ENCODE assay signal across 8 mouse cellular contexts in genomic region chr8:120067936-120068668, GRCm38 (mm10). TPM values are rescaled to one million over a fixed set of nuclear protein-coding genes. Genes with fewer than 3 reads are reported as not detected.
A peak's percentile ranks its signal among the peaks of the same experiment; 100 is the strongest.
DNase-seq lines count a peak whose midpoint lies in the region; ATAC-seq lines count a peak whose summit lies in the region.

No protein-coding gene starts in this region.

- no peak overlapping the region for H3K4me2 ChIP-seq in limb, embryonic 12.5 days
- H3K4me2 ChIP-seq in intestine, embryonic 15.5 days (replicated peaks), result no peak overlapping the region

- no peaks in the 10 kb centered on the region for H3K9me3 ChIP-seq in limb, embryonic 12.5 days
- no peaks in the 10 kb centered on the region for H3K9me3 ChIP-seq in intestine, embryonic 15.5 days

- no peaks in the 10 kb centered on the region for H3K36me3 ChIP-seq in limb, embryonic 12.5 days
- no peaks in the 10 kb centered on the region for H3K36me3 ChIP-seq in intestine, embryonic 15.5 days

- H3K27me3 ChIP-seq in limb, embryonic 12.5 days, result no peaks in the 10 kb centered on the region
- H3K27me3 ChIP-seq in intestine, embryonic 15.5 days (replicated peaks), result no peaks in the 10 kb centered on the region

- H3K27ac ChIP-seq in limb, embryonic 12.5 days, result peak overlapping the region; percentile 37; the same call in 1 of the 2 replicates
- H3K27ac ChIP-seq in intestine, embryonic 15.5 days, result no peak overlapping the region

- 0 out of 2 replicates have a peak overlapping the region, but pooled peaks have one; percentile 23 for H3K9ac ChIP-seq in limb, embryonic 12.5 days (replicated peaks)
- no peak overlapping the region for H3K9ac ChIP-seq in intestine, embryonic 15.5 days

- no peak for ATAC-seq in limb, embryonic 12.5 days (ENCODE audit: insufficient number of reproducible peaks, insufficient read depth, low FRiP score, low TSS enrichment, low read depth)
- no peak for ATAC-seq in intestine, embryonic 15.5 days

- H3K4me3 ChIP-seq in limb, embryonic 12.5 days (replicated peaks), result no peak overlapping the region
- no peak overlapping the region for H3K4me3 ChIP-seq in intestine, embryonic 15.5 days (replicated peaks)

- WGBS in limb, embryonic 12.5 days, result 43% methylated on average over 19 of the region's 19 CpGs
- WGBS in intestine, embryonic 15.5 days, result 51% methylated on average over 19 of the region's 19 CpGs

- peaks cover 14% of the 10 kb centered on the region for H3K4me1 ChIP-seq in limb, embryonic 12.5 days (replicated peaks)
- peaks cover 7% of the 10 kb centered on the region for H3K4me1 ChIP-seq in intestine, embryonic 15.5 days (replicated peaks)

- DNase-seq in CD4-positive helper T cell, adult 2 months (ENCODE audit: low read depth, low spot score), result peak; percentile 14
- peak; percentile 19 for DNase-seq in adipocyte (ENCODE audit: low spot score)
- peak; percentile 89 to 95 for DNase-seq in heart, adult 9 months (ENCODE audit: low spot score in 2 of 2)
- no peak for DNase-seq in spleen, postnatal 14 days (ENCODE audit: low spot score in 2 of 2)
- DNase-seq in T-cell, adult 2 months (ENCODE audit: low spot score), result no peak
- DNase-seq in urinary bladder, adult 2 months (ENCODE audit: low spot score), result no peak

RNA-seq across cellular contexts. Expression of gene Zdhhc7, which starts 33.2 kb away (rescaled TPM):
- 28.7 and 29.4 TPM in 2 replicates for polyA plus RNA-seq in limb, embryonic 12.5 days (2016; fragmentation: Nextera tagmentation; extraction: Ambion mirVana)
- polyA plus RNA-seq in intestine, embryonic 15.5 days (2015; fragmentation: Nextera tagmentation; extraction: Ambion mirVana), result 34.8 and 39.7 TPM in 2 replicates
- polyA plus RNA-seq in urinary bladder, adult 2 months (2012; rRNA removed), result 35.9 and 38.7 TPM in 2 replicates

RNA-seq across cellular contexts. Expression of gene 6430548M08Rik, which starts 45.9 kb away (rescaled TPM):
- 3.0 and 3.5 TPM in 2 replicates for polyA plus RNA-seq in limb, embryonic 12.5 days (2016; fragmentation: Nextera tagmentation; extraction: Ambion mirVana)
- 4.7 and 5.8 TPM in 2 replicates for polyA plus RNA-seq in intestine, embryonic 15.5 days (2015; fragmentation: Nextera tagmentation; extraction: Ambion mirVana)
- polyA plus RNA-seq in urinary bladder, adult 2 months (2012; rRNA removed), result 5.3 and 8.4 TPM in 2 replicates

Comparison
In these comparisons a context has a peak if more than half of its experiments do, and no peak if none do; other contexts are left out.
1. DNase-seq: peak in CD4-positive helper T cell, adult 2 months (single experiment), adipocyte (single experiment) and heart, adult 9 months (2 of 2); none in spleen, postnatal 14 days (0 of 2), T-cell, adult 2 months (single experiment) and urinary bladder, adult 2 months (single experiment).